Mouse (Mus musculus): ENCODE measurements around the gene Thrb. TPM values are rescaled to one million over a fixed set of nuclear protein-coding genes. Genes with fewer than 3 reads are reported as not detected.
A peak's percentile ranks its signal among the peaks of the same experiment; 100 is the strongest.
"Not testable (repeated sequence)": the region's sequence is repeated elsewhere in the genome, so short reads cannot be mapped to it uniquely, and the experiment has no call there.

Gene Thrb
- polyA plus RNA-seq, 1 experiment = 11.2 TPM

GRCm38 (mm10) chr14:17922807-17923704, 263.0 kb downstream of the Thrb start:
- DNase-seq = peak; percentile 81
- H3K27me3 ChIP-seq (replicated peaks; ENCODE audit: control insufficient read depth, insufficient read depth, low read length) = no peaks in the 10 kb centered on the region
- H3K36me3 ChIP-seq (ENCODE audit: control insufficient read depth, insufficient read depth, low read length) = no peaks in the 10 kb centered on the region
- TF ChIP-seq CTCF (conservative IDR thresholded peaks at IDR 0.05; ENCODE audit: insufficient read depth, insufficient read length, low read depth, low read length) (no peak), POLR2A (IDR thresholded peaks at IDR 0.05; ENCODE audit: low read depth, low read length) (no peak)
- 47% methylated on average over 8 of the region's 8 CpGs for WGBS
- H3K4me1 ChIP-seq (ENCODE audit: control insufficient read depth, insufficient read depth, low read length) = no peaks in the 10 kb centered on the region
- H3K27ac ChIP-seq (ENCODE audit: insufficient read depth, low read depth, low read length) = no peak overlapping the region
- H3K4me3 ChIP-seq (ENCODE audit: insufficient read depth, low read depth, low read length) = no peak overlapping the region

- Histone ChIP-seq H3K4me1 (ENCODE audit: control insufficient read depth, insufficient read depth, low read length) (no peaks in the 10 kb centered on the region), H3K27me3 (replicated peaks; ENCODE audit: control insufficient read depth, insufficient read depth, low read length) (no peaks in the 10 kb centered on the region), H3K27ac (ENCODE audit: insufficient read depth, low read depth, low read length) (no peak overlapping the region), H3K36me3 (ENCODE audit: control insufficient read depth, insufficient read depth, low read length) (no peaks in the 10 kb centered on the region), H3K4me3 (ENCODE audit: insufficient read depth, low read depth, low read length) (no peak overlapping the region)
- TF ChIP-seq CTCF (conservative IDR thresholded peaks at IDR 0.05; ENCODE audit: insufficient read depth, insufficient read length, low read depth, low read length) (peak; percentile 82), POLR2A (IDR thresholded peaks at IDR 0.05; ENCODE audit: low read depth, low read length) (no peak)
- WGBS = 45% methylated on average over 1 of the region's 1 CpGs
- DNase-seq = peak; percentile 61
Measured at GRCm38 (mm10) chr14:17927469-17927868, 267.4 kb downstream of the Thrb start.

GRCm38 (mm10) chr14:17929585-17929984, 269.5 kb downstream of the Thrb start:
- Histone ChIP-seq H3K27me3 (replicated peaks; ENCODE audit: control insufficient read depth, insufficient read depth, low read length) (no peaks in the 10 kb centered on the region), H3K4me3 (ENCODE audit: insufficient read depth, low read depth, low read length) (no peak overlapping the region), H3K27ac (ENCODE audit: insufficient read depth, low read depth, low read length) (no peak overlapping the region), H3K4me1 (ENCODE audit: control insufficient read depth, insufficient read depth, low read length) (no peaks in the 10 kb centered on the region), H3K36me3 (ENCODE audit: control insufficient read depth, insufficient read depth, low read length) (no peaks in the 10 kb centered on the region)
- DNase-seq = no peak
- no peak for TF ChIP-seq POLR2A (IDR thresholded peaks at IDR 0.05; ENCODE audit: low read depth, low read length)
- TF ChIP-seq CTCF (conservative IDR thresholded peaks at IDR 0.05; ENCODE audit: insufficient read depth, insufficient read length, low read depth, low read length) = peak; percentile 44
- WGBS = 66% methylated on average over 5 of the region's 5 CpGs

GRCm38 (mm10) chr14:17933475-17933874, 273.4 kb downstream of the Thrb start:
- Histone ChIP-seq H3K4me3 (ENCODE audit: insufficient read depth, low read depth, low read length) (no peak overlapping the region), H3K4me1 (ENCODE audit: control insufficient read depth, insufficient read depth, low read length) (no peaks in the 10 kb centered on the region), H3K36me3 (ENCODE audit: control insufficient read depth, insufficient read depth, low read length) (no peaks in the 10 kb centered on the region), H3K27me3 (replicated peaks; ENCODE audit: control insufficient read depth, insufficient read depth, low read length) (no peaks in the 10 kb centered on the region), H3K27ac (ENCODE audit: insufficient read depth, low read depth, low read length) (no peak overlapping the region)
- WGBS = 63% methylated on average over 2 of the region's 2 CpGs
- no peak for TF ChIP-seq POLR2A (IDR thresholded peaks at IDR 0.05; ENCODE audit: low read depth, low read length)
- no peak for TF ChIP-seq CTCF (conservative IDR thresholded peaks at IDR 0.05; ENCODE audit: insufficient read depth, insufficient read length, low read depth, low read length)
- no peak for DNase-seq

GRCm38 (mm10) chr14:17934779-17935178, 274.7 kb downstream of the Thrb start:
- not testable (repeated sequence) for DNase-seq; H3K4me1 ChIP-seq (ENCODE audit: control insufficient read depth, insufficient read depth, low read length); H3K4me3 ChIP-seq (ENCODE audit: insufficient read depth, low read depth, low read length); H3K36me3 ChIP-seq (ENCODE audit: control insufficient read depth, insufficient read depth, low read length); H3K27ac ChIP-seq (ENCODE audit: insufficient read depth, low read depth, low read length); H3K27me3 ChIP-seq (replicated peaks; ENCODE audit: control insufficient read depth, insufficient read depth, low read length)
- 77% methylated on average over 4 of the region's 4 CpGs for WGBS

GRCm38 (mm10) chr14:17954038-17954437, 294.0 kb downstream of the Thrb start:
- no peak overlapping the region for H3K27ac ChIP-seq (ENCODE audit: insufficient read depth, low read depth, low read length)
- no peak for DNase-seq

GRCm38 (mm10) chr14:17959901-17960300, 299.8 kb downstream of the Thrb start:
- 25% methylated on average over 2 of the region's 2 CpGs for WGBS
- Histone ChIP-seq H3K27ac (ENCODE audit: insufficient read depth, low read depth, low read length) (no peak overlapping the region), H3K4me1 (ENCODE audit: control insufficient read depth, insufficient read depth, low read length) (peaks cover 6% of the 10 kb centered on the region; the same call in 1 of the 2 replicates), H3K4me3 (ENCODE audit: insufficient read depth, low read depth, low read length) (no peak overlapping the region), H3K27me3 (replicated peaks; ENCODE audit: control insufficient read depth, insufficient read depth, low read length) (no peaks in the 10 kb centered on the region), H3K36me3 (ENCODE audit: control insufficient read depth, insufficient read depth, low read length) (no peaks in the 10 kb centered on the region)
- TF ChIP-seq CTCF (conservative IDR thresholded peaks at IDR 0.05; ENCODE audit: insufficient read depth, insufficient read length, low read depth, low read length) (no peak), POLR2A (IDR thresholded peaks at IDR 0.05; ENCODE audit: low read depth, low read length) (no peak)
- no peak for DNase-seq

More at GRCm38 (mm10) chr14:17954038-17954437, 294.0 kb downstream of the Thrb start:
- Histone ChIP-seq H3K4me3 (ENCODE audit: insufficient read depth, low read depth, low read length) (no peak overlapping the region), H3K36me3 (ENCODE audit: control insufficient read depth, insufficient read depth, low read length) (no peaks in the 10 kb centered on the region), H3K27me3 (replicated peaks; ENCODE audit: control insufficient read depth, insufficient read depth, low read length) (no peaks in the 10 kb centered on the region), H3K4me1 (ENCODE audit: control insufficient read depth, insufficient read depth, low read length) (no peaks in the 10 kb centered on the region; the same call in 1 of the 2 replicates)
- WGBS = 78% methylated on average over 2 of the region's 2 CpGs
- TF ChIP-seq CTCF (conservative IDR thresholded peaks at IDR 0.05; ENCODE audit: insufficient read depth, insufficient read length, low read depth, low read length) (no peak), POLR2A (IDR thresholded peaks at IDR 0.05; ENCODE audit: low read depth, low read length) (no peak)
